Mouse (Mus musculus) embryonic fibroblast, embryonic 13.5 days (primary cell): ENCODE results near the gene Kcne3.

Source experiments
- CTCF ChIP-seq: IDR thresholded peaks from 2 replicates; pipeline ENCODE4 v1.5.1; 2011; ENCODE audit warnings: mild to moderate bottlenecking, control low read depth, low read length, moderate library complexity, borderline replicate concordance; ENCODE audit not compliant: insufficient read depth
- POLR2A ChIP-seq: IDR thresholded peaks from 2 replicates; pipeline ENCODE4 v1.6.1; 2011; ENCODE audit warnings: low read depth, mild to moderate bottlenecking, control low read depth, low read length, moderate library complexity

GRCm38 (mm10) chr7:100178891-100179233, 2.6 kb downstream of the Kcne3 start:
- TF ChIP-seq CTCF = no peak
- no peak for TF ChIP-seq POLR2A
